Mouse (Mus musculus): ENCODE data around the gene Phf1. TPM values are rescaled to one million over a fixed set of nuclear protein-coding genes. Genes with fewer than 3 reads are reported as not detected.
A peak's percentile ranks its signal among the peaks of the same experiment; 100 is the strongest.
"Not testable (repeated sequence)": the region's sequence is repeated elsewhere in the genome, so short reads cannot be mapped to it uniquely, and the experiment has no call there.

The Phf1 gene
- polyA plus RNA-seq, 1 experiment from 2014 or later = 18.2 TPM

- 96% methylated on average over 5 of the region's 6 CpGs for WGBS
- not testable (repeated sequence) for H3K27ac ChIP-seq (replicated peaks; ENCODE audit: low read depth, low read length); DNase-seq; ATAC-seq (ENCODE audit: low FRiP score, low TSS enrichment); H3K36me3 ChIP-seq (ENCODE audit: control insufficient read depth, insufficient read depth, low read length); H3K9me3 ChIP-seq (ENCODE audit: control insufficient read depth, low read length); H3K4me2 ChIP-seq (ENCODE audit: low read length); H3K9ac ChIP-seq (replicated peaks; ENCODE audit: low read length); H3K4me1 ChIP-seq (ENCODE audit: control insufficient read depth, insufficient read depth, low read length); H3K27me3 ChIP-seq (ENCODE audit: control insufficient read depth, insufficient read depth, low read length); H3K4me3 ChIP-seq (replicated peaks; ENCODE audit: low read depth, low read length)
Observed at GRCm38 (mm10) chr17:26922368-26922767, 10.5 kb upstream of the Phf1 start.

GRCm38 (mm10) chr17:26925414-26925813 lies 7.4 kb upstream of the Phf1 start:
- WGBS = 97% methylated on average over 9 of the region's 9 CpGs
- not testable (repeated sequence) for ATAC-seq (ENCODE audit: low FRiP score, low TSS enrichment)

GRCm38 (mm10) chr17:26931795-26932194 lies 1.1 kb upstream of the Phf1 start:
- not testable (repeated sequence) for H3K27ac ChIP-seq (replicated peaks; ENCODE audit: low read depth, low read length); H3K9ac ChIP-seq (replicated peaks; ENCODE audit: low read length); H3K4me3 ChIP-seq (replicated peaks; ENCODE audit: low read depth, low read length); H3K27me3 ChIP-seq (ENCODE audit: control insufficient read depth, insufficient read depth, low read length); ATAC-seq (ENCODE audit: low FRiP score, low TSS enrichment); H3K9me3 ChIP-seq (ENCODE audit: control insufficient read depth, low read length); H3K4me2 ChIP-seq (ENCODE audit: low read length)
- WGBS = 68% methylated on average over 7 of the region's 7 CpGs
- H3K36me3 ChIP-seq (ENCODE audit: control insufficient read depth, insufficient read depth, low read length) = peaks cover 24% of the 10 kb centered on the region
- peaks cover 13% of the 10 kb centered on the region for H3K4me1 ChIP-seq (ENCODE audit: control insufficient read depth, insufficient read depth, low read length)
- DNase-seq = peak; percentile 59

More at GRCm38 (mm10) chr17:26925414-26925813, 7.4 kb upstream of the Phf1 start:
- H3K27me3 ChIP-seq (ENCODE audit: control insufficient read depth, insufficient read depth, low read length); DNase-seq; H3K9ac ChIP-seq (replicated peaks; ENCODE audit: low read length); H3K36me3 ChIP-seq (ENCODE audit: control insufficient read depth, insufficient read depth, low read length); H3K4me2 ChIP-seq (ENCODE audit: low read length); H3K9me3 ChIP-seq (ENCODE audit: control insufficient read depth, low read length); H3K27ac ChIP-seq (replicated peaks; ENCODE audit: low read depth, low read length); H3K4me3 ChIP-seq (replicated peaks; ENCODE audit: low read depth, low read length); H3K4me1 ChIP-seq (ENCODE audit: control insufficient read depth, insufficient read depth, low read length): not testable (repeated sequence)

DNA sequence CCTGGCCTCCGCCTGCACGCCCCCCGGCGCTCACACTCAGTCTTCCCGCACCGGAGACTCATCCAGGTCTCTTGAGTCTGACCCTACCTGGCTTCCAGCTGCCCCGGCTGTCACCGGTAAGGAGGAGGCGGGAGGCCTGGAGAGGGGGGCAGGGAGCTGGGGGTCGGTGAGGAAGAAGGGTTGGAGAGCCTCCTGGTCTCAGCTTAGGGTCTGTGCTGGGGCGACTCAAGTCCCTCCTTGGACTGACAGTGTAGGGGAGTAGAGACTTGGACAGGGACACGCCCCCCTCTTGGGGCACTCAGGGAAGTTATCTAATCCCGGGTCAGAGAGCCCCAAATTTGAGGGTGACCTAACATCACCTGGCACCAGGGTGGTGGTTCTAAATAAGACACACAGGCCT lies 567 bp downstream of the Phf1 start:
- 10% methylated on average over 13 of the region's 13 CpGs for WGBS
- no peaks in the 10 kb centered on the region for H3K9me3 ChIP-seq (ENCODE audit: control insufficient read depth, low read length)
- ATAC-seq (ENCODE audit: low FRiP score, low TSS enrichment) (peak; percentile 44; the same call in 1 of the 2 replicates), DNase-seq (no peak)
- peak overlapping the region; percentile 86 for H3K27ac ChIP-seq (replicated peaks; ENCODE audit: low read depth, low read length)
- H3K4me1 ChIP-seq (ENCODE audit: control insufficient read depth, insufficient read depth, low read length) = peaks cover 19% of the 10 kb centered on the region
- no peaks in the 10 kb centered on the region for H3K27me3 ChIP-seq (ENCODE audit: control insufficient read depth, insufficient read depth, low read length)
- H3K4me2 ChIP-seq (ENCODE audit: low read length) = peak overlapping the region; percentile 95
- H3K9ac ChIP-seq (replicated peaks; ENCODE audit: low read length) = peak overlapping the region; percentile 85
- peak overlapping the region; percentile 70 for H3K4me3 ChIP-seq (replicated peaks; ENCODE audit: low read depth, low read length)
- peaks cover 31% of the 10 kb centered on the region for H3K36me3 ChIP-seq (ENCODE audit: control insufficient read depth, insufficient read depth, low read length)

- Histone ChIP-seq H3K9ac (replicated peaks; ENCODE audit: low read length) (peak overlapping the region; percentile 85), H3K27ac (replicated peaks; ENCODE audit: low read depth, low read length) (no peak overlapping the region), H3K36me3 (ENCODE audit: control insufficient read depth, insufficient read depth, low read length) (peaks cover 31% of the 10 kb centered on the region), H3K4me1 (ENCODE audit: control insufficient read depth, insufficient read depth, low read length) (peaks cover 25% of the 10 kb centered on the region), H3K27me3 (ENCODE audit: control insufficient read depth, insufficient read depth, low read length) (no peaks in the 10 kb centered on the region), H3K4me2 (ENCODE audit: low read length) (peak overlapping the region; percentile 95), H3K9me3 (ENCODE audit: control insufficient read depth, low read length) (no peaks in the 10 kb centered on the region), H3K4me3 (replicated peaks; ENCODE audit: low read depth, low read length) (peak overlapping the region; percentile 70)
- no peak for DNase-seq
- no peak for ATAC-seq (ENCODE audit: low FRiP score, low TSS enrichment)
- WGBS = 85% methylated on average over 16 of the region's 16 CpGs
Observed at GRCm38 (mm10) chr17:26933885-26934827, 1.3 kb downstream of the Phf1 start.

DNA sequence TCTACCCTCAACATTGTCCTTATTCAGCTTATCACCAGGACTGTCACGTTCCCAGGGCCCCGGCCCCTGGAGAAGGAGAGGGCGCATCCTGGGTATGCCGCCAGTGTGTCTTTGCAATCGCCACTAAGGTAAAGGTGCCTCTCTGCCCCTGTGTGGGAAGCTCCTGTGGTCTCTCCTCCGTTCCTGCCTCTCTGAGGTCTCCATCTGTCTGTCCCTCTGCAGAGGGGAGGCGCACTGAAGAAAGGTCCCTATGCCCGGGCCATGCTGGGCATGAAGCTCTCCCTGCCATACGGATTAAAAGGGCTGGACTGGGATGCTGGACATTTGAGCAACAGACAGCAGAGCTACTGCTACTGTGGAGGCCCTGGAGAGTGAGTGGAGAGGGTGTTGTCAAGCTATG lies 2.2 kb downstream of the Phf1 start:
- 95% methylated on average over 9 of the region's 9 CpGs for WGBS
- H3K4me2 ChIP-seq (ENCODE audit: low read length) = no peak overlapping the region
- no peak for DNase-seq
- no peaks in the 10 kb centered on the region for H3K9me3 ChIP-seq (ENCODE audit: control insufficient read depth, low read length)
- no peaks in the 10 kb centered on the region for H3K27me3 ChIP-seq (ENCODE audit: control insufficient read depth, insufficient read depth, low read length)
- peaks cover 31% of the 10 kb centered on the region for H3K36me3 ChIP-seq (ENCODE audit: control insufficient read depth, insufficient read depth, low read length)
- no peak for ATAC-seq (ENCODE audit: low FRiP score, low TSS enrichment)
- peaks cover 28% of the 10 kb centered on the region for H3K4me1 ChIP-seq (ENCODE audit: control insufficient read depth, insufficient read depth, low read length)
- H3K9ac ChIP-seq (replicated peaks; ENCODE audit: low read length) = no peak overlapping the region
- H3K4me3 ChIP-seq (replicated peaks; ENCODE audit: low read depth, low read length) = no peak overlapping the region
- no peak overlapping the region for H3K27ac ChIP-seq (replicated peaks; ENCODE audit: low read depth, low read length)

DNA sequence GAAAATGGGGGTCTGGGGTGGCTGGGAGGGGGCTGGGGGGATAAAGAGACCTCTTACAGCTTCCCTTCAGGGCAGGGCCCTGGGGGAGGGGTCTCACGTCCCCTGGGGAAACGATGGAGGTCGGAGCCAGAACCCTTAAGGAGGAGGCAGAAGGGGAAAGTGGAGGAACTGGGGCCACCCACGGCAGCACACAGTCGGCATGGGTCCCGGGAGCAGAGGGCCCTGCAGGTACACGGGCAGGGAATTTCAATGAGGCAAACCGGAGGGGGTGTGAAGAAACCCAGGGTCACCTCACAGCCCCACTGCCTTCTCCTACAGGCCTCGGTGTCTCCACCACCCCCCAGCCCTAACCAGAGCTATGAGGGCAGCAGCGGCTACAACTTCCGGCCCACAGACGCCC lies 3.6 kb downstream of the Phf1 start:
- Histone ChIP-seq H3K9me3 (ENCODE audit: control insufficient read depth, low read length) (no peaks in the 10 kb centered on the region), H3K27ac (replicated peaks; ENCODE audit: low read depth, low read length) (no peak overlapping the region), H3K27me3 (ENCODE audit: control insufficient read depth, insufficient read depth, low read length) (no peaks in the 10 kb centered on the region), H3K4me1 (ENCODE audit: control insufficient read depth, insufficient read depth, low read length) (peaks cover 38% of the 10 kb centered on the region), H3K36me3 (ENCODE audit: control insufficient read depth, insufficient read depth, low read length) (peaks cover 31% of the 10 kb centered on the region), H3K4me3 (replicated peaks; ENCODE audit: low read depth, low read length) (no peak overlapping the region), H3K9ac (replicated peaks; ENCODE audit: low read length) (no peak overlapping the region), H3K4me2 (ENCODE audit: low read length) (no peak overlapping the region)
- 85% methylated on average over 12 of the region's 12 CpGs for WGBS
- ATAC-seq (ENCODE audit: low FRiP score, low TSS enrichment) (no peak), DNase-seq (no peak)

GRCm38 (mm10) chr17:26936921-26937695 lies 4.3 kb downstream of the Phf1 start:
- peaks cover 31% of the 10 kb centered on the region for H3K36me3 ChIP-seq (ENCODE audit: control insufficient read depth, insufficient read depth, low read length)
- H3K4me2 ChIP-seq (ENCODE audit: low read length) = no peak overlapping the region
- DNase-seq = no peak
- H3K4me1 ChIP-seq (ENCODE audit: control insufficient read depth, insufficient read depth, low read length) = peaks cover 39% of the 10 kb centered on the region
- no peaks in the 10 kb centered on the region for H3K27me3 ChIP-seq (ENCODE audit: control insufficient read depth, insufficient read depth, low read length)
- no peak overlapping the region for H3K27ac ChIP-seq (replicated peaks; ENCODE audit: low read depth, low read length)
- H3K9me3 ChIP-seq (ENCODE audit: control insufficient read depth, low read length) = no peaks in the 10 kb centered on the region
- H3K4me3 ChIP-seq (replicated peaks; ENCODE audit: low read depth, low read length) = no peak overlapping the region
- H3K9ac ChIP-seq (replicated peaks; ENCODE audit: low read length) = no peak overlapping the region
- no peak for ATAC-seq (ENCODE audit: low FRiP score, low TSS enrichment)
- 91% methylated on average over 15 of the region's 15 CpGs for WGBS

Measured in midbrain, embryonic 14.5 days (tissue).